Mouse (Mus musculus): ENCODE measurements around the gene Ythdf2. TPM values are rescaled to one million over a fixed set of nuclear protein-coding genes. Genes with fewer than 3 reads are reported as not detected.

Gene Ythdf2
- polyA plus RNA-seq, 1 experiment from 2014 or later = 173 TPM

DNA sequence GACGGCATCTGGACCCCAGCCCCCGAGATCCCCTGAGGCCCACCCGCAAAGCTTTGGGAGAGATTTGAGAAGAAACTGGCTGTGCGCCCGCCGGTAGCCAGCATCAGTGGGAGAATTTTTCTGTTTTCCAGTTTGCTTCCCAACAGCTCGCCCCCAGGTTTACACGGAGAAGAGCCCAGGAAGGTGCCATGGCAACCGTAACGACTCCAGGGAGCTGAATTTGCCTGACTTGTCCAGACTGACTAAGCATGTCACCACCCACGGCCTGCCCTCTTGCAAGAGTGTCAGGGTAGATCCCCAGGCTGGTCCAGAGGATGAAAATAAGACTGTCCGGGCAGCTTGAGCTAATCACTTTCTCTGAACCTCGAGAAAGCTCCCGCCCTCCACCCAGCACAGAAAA is 46.4 kb downstream of the Ythdf2 start:
- H3K9me3 ChIP-seq (replicated peaks; ENCODE audit: control insufficient read depth, low read length) = no peaks in the 10 kb centered on the region
- WGBS = 66% methylated on average over 14 of the region's 14 CpGs
- H3K4me3 ChIP-seq (ENCODE audit: low read depth, low read length) = no peak overlapping the region
- H3K27me3 ChIP-seq (ENCODE audit: control insufficient read depth, insufficient read depth, low read length) = no peaks in the 10 kb centered on the region
- DNase-seq (ENCODE audit: low spot score) = no peak
- no peak overlapping the region for H3K9ac ChIP-seq (replicated peaks; ENCODE audit: low read length)
- no peaks in the 10 kb centered on the region for H3K4me1 ChIP-seq (ENCODE audit: control insufficient read depth, insufficient read depth, low read length)
- H3K36me3 ChIP-seq (replicated peaks; ENCODE audit: control insufficient read depth, insufficient read depth, low read depth, low read length) = no peaks in the 10 kb centered on the region
- H3K4me2 ChIP-seq (ENCODE audit: low read depth, low read length) = no peak overlapping the region
- H3K27ac ChIP-seq (replicated peaks; ENCODE audit: low read depth, low read length) = no peak overlapping the region
- ATAC-seq (replicated peaks; ENCODE audit: insufficient number of reproducible peaks, low FRiP score, low TSS enrichment, low read depth) = no peak

DNA sequence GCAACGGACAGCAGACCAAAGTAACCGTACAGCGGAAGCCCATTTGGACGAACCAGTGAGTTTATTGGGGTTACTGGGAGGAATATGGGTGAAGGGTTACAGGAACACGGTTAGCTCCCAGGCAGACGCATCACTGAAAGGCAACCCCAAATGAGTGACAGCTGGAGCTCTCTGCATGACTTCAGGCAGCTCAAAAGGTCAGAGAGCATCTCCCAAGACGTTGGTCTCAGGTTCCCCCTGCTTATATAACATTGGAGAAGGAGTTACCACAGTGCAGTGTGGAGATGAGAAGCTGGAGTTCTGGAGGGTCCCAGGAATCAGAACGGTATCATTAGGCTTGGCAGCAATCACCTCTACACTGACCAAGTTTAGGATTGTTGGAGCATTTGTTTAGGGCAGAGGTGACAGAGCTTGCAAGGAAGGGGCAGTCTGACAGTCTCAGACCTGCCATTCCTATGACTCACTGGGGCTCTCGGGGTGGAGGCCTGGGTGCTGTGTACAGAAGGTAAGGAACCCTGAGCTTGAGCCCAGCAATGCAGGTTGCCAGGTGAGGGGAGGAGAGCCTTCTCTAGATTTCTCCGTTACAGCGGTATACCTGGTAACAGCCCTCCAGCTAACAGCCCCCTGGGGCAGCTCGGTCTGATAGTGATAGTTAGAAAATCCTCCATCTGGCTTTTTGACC is 55.0 kb downstream of the Ythdf2 start:
- H3K9me3 ChIP-seq (replicated peaks; ENCODE audit: control insufficient read depth, low read length) = no peaks in the 10 kb centered on the region
- no peaks in the 10 kb centered on the region for H3K36me3 ChIP-seq (replicated peaks; ENCODE audit: control insufficient read depth, insufficient read depth, low read depth, low read length)
- H3K9ac ChIP-seq (replicated peaks; ENCODE audit: low read length) = no peak overlapping the region
- ATAC-seq (replicated peaks; ENCODE audit: insufficient number of reproducible peaks, low FRiP score, low TSS enrichment, low read depth) (no peak), DNase-seq (ENCODE audit: low spot score) (no peak)
- H3K27ac ChIP-seq (replicated peaks; ENCODE audit: low read depth, low read length) = no peak overlapping the region
- WGBS = 47% methylated on average over 12 of the region's 12 CpGs
- no peak overlapping the region for H3K4me2 ChIP-seq (ENCODE audit: low read depth, low read length)
- no peak overlapping the region for H3K4me3 ChIP-seq (ENCODE audit: low read depth, low read length)
- no peaks in the 10 kb centered on the region for H3K27me3 ChIP-seq (ENCODE audit: control insufficient read depth, insufficient read depth, low read length)
- no peaks in the 10 kb centered on the region for H3K4me1 ChIP-seq (ENCODE audit: control insufficient read depth, insufficient read depth, low read length)

DNA sequence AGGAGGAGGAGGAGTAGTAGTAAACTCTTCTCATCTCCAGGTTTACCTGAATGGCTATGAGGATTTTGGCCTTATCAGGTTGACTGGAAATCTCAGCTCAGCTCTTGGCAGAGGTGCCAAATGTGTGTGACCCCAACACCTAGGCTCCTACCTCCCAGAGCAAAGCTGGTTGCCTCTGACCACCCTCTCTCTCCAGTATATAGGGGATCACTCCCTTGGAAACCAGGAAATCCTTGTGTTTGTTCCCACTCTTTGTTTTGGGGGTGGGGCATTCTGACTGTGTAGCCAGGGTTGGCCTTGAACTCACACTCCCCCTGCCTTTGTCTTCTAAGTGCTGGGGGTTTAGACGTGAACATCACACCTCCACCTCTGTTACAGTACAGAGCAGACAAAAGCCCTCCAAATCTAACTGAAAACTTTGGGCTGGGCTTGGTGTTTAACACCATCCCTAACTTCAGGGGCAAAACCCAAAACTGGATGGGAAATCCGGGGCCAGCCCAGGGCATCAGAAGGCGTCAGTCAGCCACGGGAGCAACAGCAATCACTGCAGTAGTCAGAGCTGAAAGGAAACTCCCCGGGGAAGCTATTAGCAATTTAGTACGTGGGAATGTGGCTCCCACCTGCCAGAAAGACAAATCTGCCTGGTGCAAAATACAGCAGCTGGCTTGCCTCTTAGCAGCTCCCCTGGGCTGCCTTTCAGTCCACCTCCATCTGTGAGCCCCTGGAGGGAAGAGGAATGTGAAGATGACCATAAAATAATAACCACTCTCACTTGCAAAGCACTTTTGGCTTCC is 57.0 kb downstream of the Ythdf2 start:
- no peaks in the 10 kb centered on the region for H3K27me3 ChIP-seq (ENCODE audit: control insufficient read depth, insufficient read depth, low read length)
- H3K9me3 ChIP-seq (replicated peaks; ENCODE audit: control insufficient read depth, low read length) = no peaks in the 10 kb centered on the region
- WGBS = 7% methylated on average over 6 of the region's 6 CpGs
- H3K9ac ChIP-seq (replicated peaks; ENCODE audit: low read length) = no peak overlapping the region
- no peaks in the 10 kb centered on the region for H3K4me1 ChIP-seq (ENCODE audit: control insufficient read depth, insufficient read depth, low read length)
- no peak for DNase-seq (ENCODE audit: low spot score)
- no peak overlapping the region for H3K4me3 ChIP-seq (ENCODE audit: low read depth, low read length)
- no peak for ATAC-seq (replicated peaks; ENCODE audit: insufficient number of reproducible peaks, low FRiP score, low TSS enrichment, low read depth)
- H3K36me3 ChIP-seq (replicated peaks; ENCODE audit: control insufficient read depth, insufficient read depth, low read depth, low read length) = no peaks in the 10 kb centered on the region
- no peak overlapping the region for H3K4me2 ChIP-seq (ENCODE audit: low read depth, low read length)
- H3K27ac ChIP-seq (replicated peaks; ENCODE audit: low read depth, low read length) = no peak overlapping the region

DNA sequence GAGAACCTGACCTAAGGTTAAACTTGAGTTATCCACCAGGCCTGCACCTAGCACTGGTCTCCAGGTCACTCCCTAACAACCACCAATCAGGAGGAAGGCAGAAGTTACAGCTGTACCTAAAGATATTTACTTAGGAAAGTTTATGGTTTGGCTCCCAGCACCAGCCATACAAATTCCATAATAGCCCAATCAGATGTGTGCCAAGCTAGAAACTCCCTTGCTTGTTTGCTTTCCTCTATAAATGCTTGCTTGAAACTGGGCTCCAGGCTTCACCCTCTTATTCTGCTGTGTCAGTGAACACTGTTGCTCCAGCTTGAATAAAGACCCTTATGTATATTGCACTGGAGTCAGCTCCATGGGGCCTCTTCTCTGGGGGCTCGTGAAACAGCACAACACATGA is 60.4 kb downstream of the Ythdf2 start:
- DNase-seq (ENCODE audit: low spot score) (no peak), ATAC-seq (replicated peaks; ENCODE audit: insufficient number of reproducible peaks, low FRiP score, low TSS enrichment, low read depth) (no peak)
- WGBS = 63% methylated on average over 1 of the region's 1 CpGs
- H3K4me3 ChIP-seq (ENCODE audit: low read depth, low read length) = no peak overlapping the region
- no peaks in the 10 kb centered on the region for H3K36me3 ChIP-seq (replicated peaks; ENCODE audit: control insufficient read depth, insufficient read depth, low read depth, low read length)
- H3K27ac ChIP-seq (replicated peaks; ENCODE audit: low read depth, low read length) = no peak overlapping the region
- H3K4me2 ChIP-seq (ENCODE audit: low read depth, low read length) = no peak overlapping the region
- H3K27me3 ChIP-seq (ENCODE audit: control insufficient read depth, insufficient read depth, low read length) = no peaks in the 10 kb centered on the region
- H3K9me3 ChIP-seq (replicated peaks; ENCODE audit: control insufficient read depth, low read length) = no peaks in the 10 kb centered on the region
- H3K4me1 ChIP-seq (ENCODE audit: control insufficient read depth, insufficient read depth, low read length) = no peaks in the 10 kb centered on the region
- no peak overlapping the region for H3K9ac ChIP-seq (replicated peaks; ENCODE audit: low read length)

DNA sequence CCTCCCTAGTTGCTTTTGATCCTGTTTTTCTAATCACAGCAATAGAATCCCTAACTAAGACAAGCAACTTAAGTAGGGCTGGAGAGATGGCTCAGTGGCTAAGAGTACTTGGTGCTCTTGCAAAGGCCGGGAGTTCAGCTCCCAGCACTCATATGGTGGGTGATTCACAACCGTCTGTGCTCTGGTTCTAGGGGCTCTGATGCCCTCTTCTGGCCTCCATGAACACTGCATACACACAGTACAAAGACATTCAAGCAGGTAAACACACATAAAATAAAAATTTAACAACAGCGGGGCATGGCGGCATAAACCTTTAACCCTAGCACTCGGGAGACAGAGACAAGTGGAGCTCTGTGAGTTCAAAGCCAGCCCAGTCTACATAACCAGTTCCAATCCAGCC is 65.9 kb downstream of the Ythdf2 start:
- no peak overlapping the region for H3K4me2 ChIP-seq (ENCODE audit: low read depth, low read length)
- WGBS = 78% methylated on average over 5 of the region's 5 CpGs
- DNase-seq (ENCODE audit: low spot score) (no peak), ATAC-seq (replicated peaks; ENCODE audit: insufficient number of reproducible peaks, low FRiP score, low TSS enrichment, low read depth) (no peak)
- no peaks in the 10 kb centered on the region for H3K36me3 ChIP-seq (replicated peaks; ENCODE audit: control insufficient read depth, insufficient read depth, low read depth, low read length)
- H3K4me3 ChIP-seq (ENCODE audit: low read depth, low read length) = no peak overlapping the region
- no peak overlapping the region for H3K9ac ChIP-seq (replicated peaks; ENCODE audit: low read length)
- H3K9me3 ChIP-seq (replicated peaks; ENCODE audit: control insufficient read depth, low read length) = no peaks in the 10 kb centered on the region
- H3K27ac ChIP-seq (replicated peaks; ENCODE audit: low read depth, low read length) = no peak overlapping the region
- H3K4me1 ChIP-seq (ENCODE audit: control insufficient read depth, insufficient read depth, low read length) = no peaks in the 10 kb centered on the region
- H3K27me3 ChIP-seq (ENCODE audit: control insufficient read depth, insufficient read depth, low read length) = peaks cover 28% of the 10 kb centered on the region

DNA sequence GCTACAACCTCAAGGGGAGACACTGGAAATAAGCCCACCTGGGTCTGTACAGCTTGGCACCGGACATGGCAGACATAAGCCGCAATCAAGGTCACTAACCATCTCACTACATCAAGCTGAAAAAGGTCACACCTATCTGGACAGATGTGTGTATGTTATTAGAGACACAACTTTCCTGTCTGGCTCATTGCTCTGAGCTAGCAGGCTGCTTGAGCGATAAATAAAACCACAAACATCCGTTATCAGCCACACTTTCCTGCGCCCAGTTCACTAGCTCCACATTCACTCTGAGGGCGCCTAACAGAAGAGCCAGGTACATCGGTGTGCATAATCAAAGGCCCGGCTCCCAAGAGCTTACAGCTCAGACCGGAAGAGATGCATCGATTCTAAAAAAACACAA is 67.0 kb downstream of the Ythdf2 start:
- ATAC-seq (replicated peaks; ENCODE audit: insufficient number of reproducible peaks, low FRiP score, low TSS enrichment, low read depth) (no peak), DNase-seq (ENCODE audit: low spot score) (no peak)
- 36% methylated on average over 10 of the region's 10 CpGs for WGBS
- no peak overlapping the region; the same call in 1 of the 2 replicates for H3K4me2 ChIP-seq (ENCODE audit: low read depth, low read length)
- no peak overlapping the region for H3K27ac ChIP-seq (replicated peaks; ENCODE audit: low read depth, low read length)
- H3K36me3 ChIP-seq (replicated peaks; ENCODE audit: control insufficient read depth, insufficient read depth, low read depth, low read length) = no peaks in the 10 kb centered on the region
- H3K4me1 ChIP-seq (ENCODE audit: control insufficient read depth, insufficient read depth, low read length) = no peaks in the 10 kb centered on the region
- no peaks in the 10 kb centered on the region for H3K9me3 ChIP-seq (replicated peaks; ENCODE audit: control insufficient read depth, low read length)
- H3K27me3 ChIP-seq (ENCODE audit: control insufficient read depth, insufficient read depth, low read length) = peaks cover 28% of the 10 kb centered on the region
- no peak overlapping the region for H3K9ac ChIP-seq (replicated peaks; ENCODE audit: low read length)
- H3K4me3 ChIP-seq (ENCODE audit: low read depth, low read length) = peak overlapping the region; percentile 47

DNA sequence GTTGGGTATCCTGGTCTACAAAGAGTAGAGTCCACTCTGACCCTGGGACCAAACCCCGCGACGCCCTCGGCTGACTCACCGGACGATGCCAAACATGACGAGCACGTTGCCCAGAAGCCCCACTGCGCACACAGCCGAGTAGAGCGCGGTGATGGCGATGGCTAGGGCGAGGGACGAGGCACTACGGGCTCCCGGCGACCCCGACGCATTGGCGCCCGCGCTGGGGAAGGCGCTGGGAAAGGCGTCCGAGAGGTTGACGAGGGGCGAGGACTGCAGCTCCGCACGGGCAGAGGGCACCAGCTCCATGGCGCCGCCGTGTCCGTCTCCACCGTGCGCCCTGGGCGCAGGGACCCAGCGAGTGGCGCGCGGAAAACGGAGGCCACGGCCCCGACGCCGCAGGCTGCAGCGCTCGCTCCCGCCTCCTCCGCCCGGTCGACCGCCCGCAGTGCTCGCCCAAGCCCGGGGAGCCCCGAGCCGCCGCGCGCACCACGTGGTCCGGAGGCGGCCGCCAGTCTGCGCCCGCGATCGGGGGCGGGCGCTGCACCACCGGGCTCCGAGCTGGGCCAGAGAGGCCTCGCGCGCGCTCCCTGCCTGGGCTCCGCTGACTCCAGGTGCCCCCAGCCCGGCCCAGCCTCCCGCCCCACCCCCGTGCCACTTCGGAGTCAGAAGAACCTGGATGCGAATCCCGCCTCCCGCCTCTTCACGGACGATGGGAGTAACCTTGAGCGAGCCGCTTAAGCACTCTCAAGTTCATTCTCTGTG is 67.8 kb downstream of the Ythdf2 start, which contains the start of gene Oprd1:
Gene Oprd1, minus strand, starts transcription at position 407 of the 762 bp plus-strand sequence.
- ATAC-seq (replicated peaks; ENCODE audit: insufficient number of reproducible peaks, low FRiP score, low TSS enrichment, low read depth) (0 out of 2 replicates have a peak, but pooled peaks have one; percentile 29), DNase-seq (ENCODE audit: low spot score) (peak; percentile 51)
- Histone ChIP-seq H3K4me3 (ENCODE audit: low read depth, low read length) (peak within 1 kb of the TSS; percentile 47), H3K9me3 (replicated peaks; ENCODE audit: control insufficient read depth, low read length) (no peaks in the 10 kb centered on the region), H3K9ac (replicated peaks; ENCODE audit: low read length) (peak within 1 kb of the TSS; percentile 43), H3K36me3 (replicated peaks; ENCODE audit: control insufficient read depth, insufficient read depth, low read depth, low read length) (no peaks in the 10 kb centered on the region), H3K4me2 (ENCODE audit: low read depth, low read length) (peak within 1 kb of the TSS; percentile 96), H3K27ac (replicated peaks; ENCODE audit: low read depth, low read length) (no peak within 1 kb of the TSS), H3K27me3 (ENCODE audit: control insufficient read depth, insufficient read depth, low read length) (peaks cover 28% of the 10 kb centered on the region), H3K4me1 (ENCODE audit: control insufficient read depth, insufficient read depth, low read length) (no peaks in the 10 kb centered on the region)
- 1% methylated on average over 63 of the region's 89 CpGs for WGBS
